Mouse (Mus musculus) E14TG2a.4 (cell line): ENCODE data around the gene Bmper.

Experiments
- H3K27me3 ChIP-seq: 2 replicates; pipeline ENCODE4 v1.6.1; 2014; ENCODE audit warnings: low read length, control low read depth; ENCODE audit not compliant: insufficient read depth
- H3K36me3 ChIP-seq: 2 replicates; pipeline ENCODE4 v1.6.1; 2014; ENCODE audit warnings: low read length, control low read depth; ENCODE audit not compliant: insufficient read depth
- H3K4me1 ChIP-seq: replicated peaks from 2 replicates; pipeline ENCODE4 v1.6.1; 2014; ENCODE audit warnings: low read depth, low read length, control low read depth
- H3K4me3 ChIP-seq: replicated peaks from 2 replicates; pipeline ENCODE4 v1.5.1; 2014; ENCODE audit warnings: mild to moderate bottlenecking, low read length
- H3K9me3 ChIP-seq: 2 replicates; pipeline ENCODE4 v1.6.1; 2014; ENCODE audit warnings: low read length, control low read depth
- CTCF ChIP-seq: conservative IDR thresholded peaks from 2 replicates; pipeline ENCODE4 v1.5.1; 2014; ENCODE audit warnings: low read length
- NANOG ChIP-seq: IDR thresholded peaks from 2 replicates; pipeline ENCODE4 v1.6.1; 2014; ENCODE audit warnings: borderline replicate concordance, low read length, mixed read lengths
- POU5F1 ChIP-seq: IDR thresholded peaks from 2 replicates; pipeline ENCODE4 v1.6.1; 2014; ENCODE audit warnings: low read length, borderline replicate concordance

Gene Bmper

GRCm38 (mm10) chr9:23340551-23340950 lies 117.7 kb downstream of the Bmper start:
- TF ChIP-seq NANOG (no peak), POU5F1 (no peak), CTCF (no peak)
- H3K4me1 ChIP-seq, result no peaks in the 10 kb centered on the region
- no peaks in the 10 kb centered on the region for H3K36me3 ChIP-seq
- H3K4me3 ChIP-seq, result no peak overlapping the region
- H3K27me3 ChIP-seq, result no peaks in the 10 kb centered on the region
- no peaks in the 10 kb centered on the region for H3K9me3 ChIP-seq

GRCm38 (mm10) chr9:23341246-23341645 lies 118.4 kb downstream of the Bmper start:
- no peak overlapping the region for H3K4me3 ChIP-seq
- TF ChIP-seq CTCF, result no peak
- TF ChIP-seq NANOG, result no peak
- TF ChIP-seq POU5F1, result no peak
- H3K9me3 ChIP-seq, result no peaks in the 10 kb centered on the region
- H3K4me1 ChIP-seq, result no peaks in the 10 kb centered on the region
- no peaks in the 10 kb centered on the region for H3K36me3 ChIP-seq
- no peaks in the 10 kb centered on the region for H3K27me3 ChIP-seq

- Histone ChIP-seq H3K4me1 (no peaks in the 10 kb centered on the region), H3K4me3 (no peak overlapping the region), H3K36me3 (no peaks in the 10 kb centered on the region), H3K27me3 (no peaks in the 10 kb centered on the region), H3K9me3 (no peaks in the 10 kb centered on the region)
- no peak for TF ChIP-seq POU5F1
- TF ChIP-seq CTCF, result no peak
- TF ChIP-seq NANOG, result no peak
Observed at GRCm38 (mm10) chr9:23344353-23344752, 121.5 kb downstream of the Bmper start.

- no peaks in the 10 kb centered on the region for H3K27me3 ChIP-seq
- H3K4me1 ChIP-seq, result no peaks in the 10 kb centered on the region
- no peak for TF ChIP-seq POU5F1
- no peaks in the 10 kb centered on the region for H3K9me3 ChIP-seq
- no peak overlapping the region for H3K4me3 ChIP-seq
- H3K36me3 ChIP-seq, result no peaks in the 10 kb centered on the region
Observed at GRCm38 (mm10) chr9:23345093-23345844, 122.4 kb downstream of the Bmper start.

GRCm38 (mm10) chr9:23349603-23350002 lies 126.7 kb downstream of the Bmper start:
- H3K27me3 ChIP-seq, result no peaks in the 10 kb centered on the region
- no peak overlapping the region for H3K4me3 ChIP-seq
- TF ChIP-seq NANOG, result no peak
- no peak for TF ChIP-seq CTCF
- no peaks in the 10 kb centered on the region for H3K4me1 ChIP-seq
- H3K9me3 ChIP-seq, result no peaks in the 10 kb centered on the region
- no peaks in the 10 kb centered on the region for H3K36me3 ChIP-seq

- no peak overlapping the region for H3K4me3 ChIP-seq
- no peak for TF ChIP-seq NANOG
- no peak for TF ChIP-seq POU5F1
- TF ChIP-seq CTCF, result no peak
- H3K4me1 ChIP-seq, result no peaks in the 10 kb centered on the region
- H3K9me3 ChIP-seq, result no peaks in the 10 kb centered on the region
- H3K27me3 ChIP-seq, result no peaks in the 10 kb centered on the region
- H3K36me3 ChIP-seq, result no peaks in the 10 kb centered on the region
Observed at GRCm38 (mm10) chr9:23351400-23351799, 128.5 kb downstream of the Bmper start.

GRCm38 (mm10) chr9:23352396-23352795 lies 129.5 kb downstream of the Bmper start:
- Histone ChIP-seq H3K9me3 (no peaks in the 10 kb centered on the region), H3K4me1 (no peaks in the 10 kb centered on the region), H3K4me3 (no peak overlapping the region), H3K27me3 (no peaks in the 10 kb centered on the region), H3K36me3 (no peaks in the 10 kb centered on the region)
- TF ChIP-seq POU5F1 (no peak), NANOG (no peak), CTCF (no peak)

GRCm38 (mm10) chr9:23354201-23354820 lies 131.4 kb downstream of the Bmper start:
- TF ChIP-seq POU5F1 (no peak), NANOG (no peak), CTCF (no peak)
- Histone ChIP-seq H3K4me3 (no peak overlapping the region), H3K36me3 (no peaks in the 10 kb centered on the region), H3K9me3 (no peaks in the 10 kb centered on the region), H3K4me1 (no peaks in the 10 kb centered on the region), H3K27me3 (no peaks in the 10 kb centered on the region)

- TF ChIP-seq NANOG (no peak), CTCF (no peak), POU5F1 (no peak)
- H3K36me3 ChIP-seq, result no peaks in the 10 kb centered on the region
- no peaks in the 10 kb centered on the region for H3K27me3 ChIP-seq
- no peaks in the 10 kb centered on the region for H3K9me3 ChIP-seq
- no peak overlapping the region for H3K4me3 ChIP-seq
- H3K4me1 ChIP-seq, result no peaks in the 10 kb centered on the region
Observed at GRCm38 (mm10) chr9:23358108-23358507, 135.2 kb downstream of the Bmper start.
